Mouse (Mus musculus) heart, embryonic 13.5 days (tissue): ENCODE results near the gene Myb. TPM values are rescaled to one million over a fixed set of nuclear protein-coding genes. Genes with fewer than 3 reads are reported as not detected.

Source experiments
- ATAC-seq: fragments of 200-750 bp; cut with Nextera tagmentation; 2 replicates; pipeline ENCODE4 v1.8.0; 2017; ENCODE audit warnings: moderate TSS enrichment; ENCODE audit not compliant: insufficient number of reproducible peaks, low FRiP score, low TSS enrichment; ENCODE audit errors: extremely low read depth
- H3K27ac ChIP-seq: fragments of 300-500 bp; sonication (generic); replicated peaks from 2 replicates; pipeline ENCODE4 v1.5.1; 2015; ENCODE audit warnings: moderate library complexity, mild to moderate bottlenecking, inconsistent platforms
- H3K27me3 ChIP-seq: fragments of 300-500 bp; sonication (generic); replicated peaks from 2 replicates; pipeline ENCODE4 v1.6.1; 2015; ENCODE audit warnings: mild to moderate bottlenecking, inconsistent platforms
- H3K36me3 ChIP-seq: fragments of 300-500 bp; sonication (generic); 2 replicates; pipeline ENCODE4 v1.6.1; 2015; ENCODE audit warnings: mild to moderate bottlenecking, inconsistent platforms
- H3K4me1 ChIP-seq: fragments of 300-500 bp; sonication (generic); 2 replicates; pipeline ENCODE4 v1.6.1; 2015; ENCODE audit warnings: inconsistent platforms
- H3K4me2 ChIP-seq: fragments of 300-500 bp; sonication (generic); 2 replicates; pipeline ENCODE4 v1.6.1; 2015; ENCODE audit warnings: inconsistent platforms, mild to moderate bottlenecking, moderate library complexity
- H3K4me3 ChIP-seq: fragments of 300-500 bp; sonication (generic); 2 replicates; pipeline ENCODE4 v1.5.1; 2015; ENCODE audit warnings: moderate library complexity, mild to moderate bottlenecking, inconsistent platforms
- H3K9ac ChIP-seq: fragments of 300-500 bp; sonication (generic); 2 replicates; pipeline ENCODE4 v1.6.1; 2015; ENCODE audit warnings: inconsistent platforms, mild to moderate bottlenecking, moderate library complexity
- H3K9me3 ChIP-seq: fragments of 300-500 bp; sonication (generic); 2 replicates; pipeline ENCODE4 v1.6.1; 2016; ENCODE audit warnings: inconsistent platforms
- WGBS: fragments of 180-500 bp; shearing (Covaris S2); methylation state at CpG from one replicate; pipeline ENCODE4 v1.1.7; 2015; ENCODE audit warnings: mixed read lengths; 5-methylcytosine and 5-hydroxymethylcytosine counted together
- polyA plus RNA-seq: library from polyadenylated mRNA; unstranded; fragments of >200 nt; fragmentation: Nextera tagmentation; extraction: Ambion mirVana; gene quantifications from 2 replicates; pipeline ENCODE4 v1.2.1, GENCODE M21; 2015

Gene Myb
- polyA plus RNA-seq, 1 experiment from 2014 or later: 1.4 TPM

DNA sequence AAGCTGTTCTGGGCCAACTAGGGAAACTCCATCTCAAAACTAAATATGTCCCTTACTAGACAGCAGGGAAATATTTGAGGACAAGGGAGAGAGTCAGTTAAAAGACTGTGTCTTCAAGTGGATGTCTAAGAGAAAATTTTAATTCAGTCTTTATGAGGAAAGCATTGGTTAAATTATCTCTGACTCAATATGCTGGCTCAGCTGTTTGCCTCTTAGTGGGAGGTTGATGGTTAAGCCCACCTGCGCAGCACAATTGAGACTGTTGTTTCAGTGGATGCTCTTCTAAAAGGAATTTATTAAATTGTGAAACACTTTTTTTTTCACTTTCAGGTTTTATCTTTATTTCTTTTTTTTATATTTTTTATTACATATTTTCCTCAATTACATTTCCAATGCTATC is 84.6 kb downstream of the Myb start:
- Histone ChIP-seq H3K4me2 (no peak overlapping the region), H3K9me3 (no peaks in the 10 kb centered on the region), H3K27ac (no peak overlapping the region), H3K27me3 (no peaks in the 10 kb centered on the region), H3K4me1 (no peaks in the 10 kb centered on the region), H3K36me3 (0 out of 2 replicates have a peak, but pooled peaks cover 5% of the 10 kb centered on the region), H3K4me3 (no peak overlapping the region), H3K9ac (no peak overlapping the region)
- WGBS: 95% methylated on average over 1 of the region's 1 CpGs
- ATAC-seq: no peak

Other genes with a start within 250 kb of the Myb start
- gene Ahi1, start 208.4 kb downstream of the Myb start, polyA plus RNA-seq: 3.3 and 3.5 TPM in 2 replicates
- gene Hbs1l, start 135.0 kb upstream of the Myb start, polyA plus RNA-seq: 61.9 and 67.2 TPM in 2 replicates
- 0.78 TPM in 1 of 2 replicates, not detected in the other for gene Aldh8a1, start 216.3 kb upstream of the Myb start, polyA plus RNA-seq